Mouse (Mus musculus) olfactory bulb, adult 2 months (tissue): ENCODE measurements around the gene Itpkb. TPM values are rescaled to one million over a fixed set of nuclear protein-coding genes. Genes with fewer than 3 reads are reported as not detected.

Experiments used
- H3K27ac ChIP-seq: fragments of 200-500 bp; 2 replicates; pipeline ENCODE4 v1.5.1; 2012; ENCODE audit warnings: low read depth, low read length; ENCODE audit not compliant: insufficient read depth
- H3K4me1 ChIP-seq: fragments of 200-500 bp; 2 replicates; pipeline ENCODE4 v1.6.1; 2012; ENCODE audit warnings: low read length; ENCODE audit not compliant: control insufficient read depth, insufficient read depth
- H3K4me3 ChIP-seq: fragments of 200-500 bp; 2 replicates; pipeline ENCODE4 v1.5.1; 2012; ENCODE audit warnings: mild to moderate bottlenecking, low read depth, low read length, moderate library complexity; ENCODE audit not compliant: insufficient read depth
- CTCF ChIP-seq: fragments of 200-500 bp; IDR thresholded peaks from 2 replicates; pipeline ENCODE4 v1.5.1; 2012; ENCODE audit warnings: low read depth, mild to moderate bottlenecking, low read length, moderate library complexity; ENCODE audit not compliant: insufficient read depth
- POLR2A ChIP-seq: fragments of 200-500 bp; IDR thresholded peaks from 2 replicates; pipeline ENCODE4 v1.6.1; 2012; ENCODE audit warnings: mild to moderate bottlenecking, low read depth, low read length, moderate library complexity; ENCODE audit not compliant: insufficient read depth
- WGBS: fragments of 180-500 bp; shearing (Covaris S2); methylation state at CpG from one replicate; pipeline ENCODE4 v1.1.7; 2018; 5-methylcytosine and 5-hydroxymethylcytosine counted together
- polyA plus RNA-seq: library from polyadenylated mRNA; stranded (reverse); fragments of >200 nt; gene quantifications from 2 replicates; pipeline ENCODE4 v1.2.4, GENCODE M21; 2012; ENCODE audit warnings: low replicate concordance; ENCODE audit not compliant: missing spikeins, insufficient read depth, insufficient read length

Gene Itpkb
- polyA plus RNA-seq, 1 experiment, result 86.9 TPM

GRCm38 (mm10) chr1:180362176-180362575, 31.9 kb downstream of the Itpkb start:
- no peak overlapping the region for H3K27ac ChIP-seq
- WGBS, result 97% methylated on average over 4 of the region's 4 CpGs
- TF ChIP-seq CTCF (no peak), POLR2A (no peak)

DNA sequence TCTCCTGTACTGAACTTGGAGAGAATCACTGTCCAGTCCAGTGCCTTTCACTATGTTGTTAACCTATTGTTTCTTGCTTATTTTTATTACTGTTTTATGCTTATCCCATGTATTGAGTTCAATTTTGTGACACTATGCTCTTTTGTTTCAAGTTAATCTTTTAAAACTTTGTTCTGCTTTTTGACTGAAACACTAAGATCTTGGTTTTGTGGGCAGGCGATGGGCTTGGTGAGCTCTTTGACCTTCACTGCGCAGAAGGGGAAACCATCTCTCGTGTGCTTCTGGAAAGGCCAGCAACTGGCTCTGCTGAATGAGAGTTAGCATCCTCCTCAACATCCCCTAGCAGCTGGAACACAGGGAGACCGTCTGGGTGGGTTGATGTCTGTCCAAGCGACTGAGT, 32.6 kb downstream of the Itpkb start:
- WGBS, result 90% methylated on average over 5 of the region's 5 CpGs
- Histone ChIP-seq H3K27ac (no peak overlapping the region), H3K4me3 (no peak overlapping the region), H3K4me1 (peaks cover 16% of the 10 kb centered on the region)
- TF ChIP-seq POLR2A, result no peak

More at GRCm38 (mm10) chr1:180362176-180362575, 31.9 kb downstream of the Itpkb start:
- Histone ChIP-seq H3K4me1 (peaks cover 13% of the 10 kb centered on the region), H3K4me3 (no peak overlapping the region)

DNA sequence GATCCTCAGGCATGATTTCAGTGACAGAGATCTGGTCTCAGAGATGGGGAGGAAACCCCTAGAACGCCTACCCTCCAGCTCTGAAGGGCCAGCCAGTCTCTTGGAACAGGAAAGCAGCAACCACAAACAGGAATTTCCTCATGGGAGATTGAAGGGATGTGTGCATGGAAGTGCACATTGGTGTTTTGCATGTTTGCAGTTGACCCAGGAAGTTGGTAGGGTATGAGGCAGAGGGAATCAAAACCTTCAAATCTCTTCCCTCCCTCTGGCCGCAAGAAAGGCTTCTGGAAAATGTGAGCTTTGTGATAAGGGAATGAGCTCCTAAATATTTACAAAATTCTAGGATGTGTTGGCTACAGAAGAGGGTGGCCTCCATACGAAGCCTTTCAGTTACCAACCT, 33.0 kb downstream of the Itpkb start:
- no peak overlapping the region for H3K4me3 ChIP-seq
- H3K4me1 ChIP-seq, result peaks cover 20% of the 10 kb centered on the region
- TF ChIP-seq POLR2A (no peak), CTCF (no peak)
- no peak overlapping the region for H3K27ac ChIP-seq
- 87% methylated on average over 3 of the region's 3 CpGs for WGBS

DNA sequence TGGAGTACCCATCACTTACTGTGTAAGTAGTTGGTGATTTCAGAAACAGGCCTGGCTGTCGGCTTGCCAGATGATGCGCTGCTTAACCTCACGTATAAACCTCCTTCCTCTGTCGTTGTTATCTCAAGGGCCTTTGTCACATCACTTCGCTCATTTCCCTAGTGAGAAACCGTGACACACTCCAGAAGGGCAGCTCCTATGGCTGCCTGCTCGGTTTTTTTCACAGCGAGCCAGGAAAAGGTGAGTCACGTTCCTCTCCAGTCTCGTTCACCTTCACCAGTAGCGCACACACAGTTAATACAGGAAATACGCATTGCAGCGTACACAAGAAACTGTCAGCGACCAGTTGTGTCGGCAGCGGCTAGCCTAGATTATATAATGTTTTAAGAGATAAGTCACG, 33.7 kb downstream of the Itpkb start:
- 73% methylated on average over 17 of the region's 17 CpGs for WGBS
- peaks cover 26% of the 10 kb centered on the region for H3K4me1 ChIP-seq
- H3K27ac ChIP-seq, result 0 out of 2 replicates have a peak overlapping the region, but pooled peaks have one; percentile 13
- H3K4me3 ChIP-seq, result no peak overlapping the region
- TF ChIP-seq CTCF, result no peak
- TF ChIP-seq POLR2A, result no peak

- H3K4me3 ChIP-seq, result no peak overlapping the region; the same call in 1 of the 2 replicates
- WGBS, result 28% methylated on average over 2 of the region's 2 CpGs
- H3K27ac ChIP-seq, result peak overlapping the region; percentile 87
- H3K4me1 ChIP-seq, result peaks cover 27% of the 10 kb centered on the region
- TF ChIP-seq CTCF, result no peak
- no peak for TF ChIP-seq POLR2A
These were observed 34.4 kb downstream of the Itpkb start for GRCm38 (mm10) chr1:180364720-180365119.

- Histone ChIP-seq H3K4me1 (peaks cover 27% of the 10 kb centered on the region), H3K27ac (peak overlapping the region; percentile 87), H3K4me3 (peak overlapping the region; percentile 44)
- WGBS, result under 1% methylated on average over 29 of the region's 29 CpGs
- TF ChIP-seq POLR2A (peak; percentile 92), CTCF (no peak)
These were observed 35.0 kb downstream of the Itpkb start for GRCm38 (mm10) chr1:180365180-180365810.

DNA sequence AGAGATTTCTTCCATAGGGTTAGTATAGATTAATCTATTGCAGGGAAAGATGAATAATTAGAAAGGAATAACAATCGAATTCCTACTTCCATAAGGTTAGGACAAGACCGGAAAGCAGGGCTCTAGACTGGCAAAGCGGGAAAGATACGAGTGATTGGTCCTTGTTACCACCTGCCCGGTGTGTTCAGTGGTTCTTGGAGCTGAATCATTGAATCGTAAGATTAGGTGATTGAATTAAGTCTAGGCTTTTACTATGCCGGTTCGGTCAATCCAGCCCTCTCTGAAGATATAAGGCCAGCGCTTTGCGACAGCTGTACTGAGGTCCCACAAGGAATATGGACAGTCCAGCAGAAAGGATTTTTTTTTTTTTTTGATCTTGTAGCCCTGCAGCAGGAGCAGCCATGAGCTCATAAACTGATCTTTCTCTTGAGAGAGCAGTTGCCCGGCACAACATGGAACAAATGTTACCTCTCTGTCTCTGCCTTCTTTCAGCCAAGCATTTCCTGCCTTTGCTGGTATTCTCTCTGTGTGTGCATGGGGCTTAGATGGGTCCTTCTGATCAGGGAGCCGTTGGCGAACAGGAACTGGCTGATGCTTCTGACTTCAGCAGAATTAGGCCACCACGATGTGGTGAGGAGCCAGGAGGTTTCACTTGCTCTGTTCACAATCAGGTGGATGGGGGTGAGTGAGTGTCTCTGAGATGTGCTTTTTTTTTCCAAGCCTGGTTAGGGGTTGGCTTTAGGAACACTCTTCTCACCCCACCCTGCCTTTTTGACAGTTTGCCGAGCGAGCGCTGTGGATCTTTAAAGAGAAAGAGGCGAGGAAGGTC, 35.9 kb downstream of the Itpkb start:
- TF ChIP-seq CTCF, result no peak
- no peak for TF ChIP-seq POLR2A
- Histone ChIP-seq H3K4me1 (peaks cover 27% of the 10 kb centered on the region), H3K4me3 (no peak overlapping the region), H3K27ac (peak overlapping the region; percentile 87)
- WGBS, result 60% methylated on average over 18 of the region's 18 CpGs

GRCm38 (mm10) chr1:180367045-180367619, 36.8 kb downstream of the Itpkb start:
- no peak overlapping the region for H3K27ac ChIP-seq
- no peak for TF ChIP-seq CTCF
- TF ChIP-seq POLR2A, result no peak

GRCm38 (mm10) chr1:180367626-180368025, 37.3 kb downstream of the Itpkb start:
- no peak overlapping the region for H3K4me3 ChIP-seq
- WGBS, result 57% methylated on average over 3 of the region's 3 CpGs
- TF ChIP-seq CTCF (no peak), POLR2A (no peak)
- H3K4me1 ChIP-seq, result peaks cover 27% of the 10 kb centered on the region
- no peak overlapping the region for H3K27ac ChIP-seq

More at GRCm38 (mm10) chr1:180367045-180367619, 36.8 kb downstream of the Itpkb start:
- H3K4me1 ChIP-seq, result peaks cover 27% of the 10 kb centered on the region
- WGBS, result 83% methylated on average over 3 of the region's 3 CpGs
- H3K4me3 ChIP-seq, result no peak overlapping the region
